Mouse (Mus musculus) left cerebral cortex, postnatal 25 days (tissue): ENCODE data around the gene Fhl1. TPM values are rescaled to one million over a fixed set of nuclear protein-coding genes. Genes with fewer than 3 reads are reported as not detected.

ENCODE experiments used
- DNase-seq, 2 experiments: peaks; one replicate each; pipeline ENCODE4 v3.0.0; 2022; ENCODE audit warnings: low spot score in 2 of 2, mixed read lengths in 1 of 2
- intact Hi-C: fragments of 180-260 bp; cut with DNase I; formaldehyde crosslinking; loops from one replicate; pipeline ENCODE4 v1.15.1; 2025
- total RNA-seq, 2 experiments: library from RNA; stranded (reverse); gene quantifications; 2 replicates each; pipeline ENCODE4 v1.2.3; 2021

Gene Fhl1
- total RNA-seq = 10 to 100 TPM; 98.4 to 99.2 TPM

DNA sequence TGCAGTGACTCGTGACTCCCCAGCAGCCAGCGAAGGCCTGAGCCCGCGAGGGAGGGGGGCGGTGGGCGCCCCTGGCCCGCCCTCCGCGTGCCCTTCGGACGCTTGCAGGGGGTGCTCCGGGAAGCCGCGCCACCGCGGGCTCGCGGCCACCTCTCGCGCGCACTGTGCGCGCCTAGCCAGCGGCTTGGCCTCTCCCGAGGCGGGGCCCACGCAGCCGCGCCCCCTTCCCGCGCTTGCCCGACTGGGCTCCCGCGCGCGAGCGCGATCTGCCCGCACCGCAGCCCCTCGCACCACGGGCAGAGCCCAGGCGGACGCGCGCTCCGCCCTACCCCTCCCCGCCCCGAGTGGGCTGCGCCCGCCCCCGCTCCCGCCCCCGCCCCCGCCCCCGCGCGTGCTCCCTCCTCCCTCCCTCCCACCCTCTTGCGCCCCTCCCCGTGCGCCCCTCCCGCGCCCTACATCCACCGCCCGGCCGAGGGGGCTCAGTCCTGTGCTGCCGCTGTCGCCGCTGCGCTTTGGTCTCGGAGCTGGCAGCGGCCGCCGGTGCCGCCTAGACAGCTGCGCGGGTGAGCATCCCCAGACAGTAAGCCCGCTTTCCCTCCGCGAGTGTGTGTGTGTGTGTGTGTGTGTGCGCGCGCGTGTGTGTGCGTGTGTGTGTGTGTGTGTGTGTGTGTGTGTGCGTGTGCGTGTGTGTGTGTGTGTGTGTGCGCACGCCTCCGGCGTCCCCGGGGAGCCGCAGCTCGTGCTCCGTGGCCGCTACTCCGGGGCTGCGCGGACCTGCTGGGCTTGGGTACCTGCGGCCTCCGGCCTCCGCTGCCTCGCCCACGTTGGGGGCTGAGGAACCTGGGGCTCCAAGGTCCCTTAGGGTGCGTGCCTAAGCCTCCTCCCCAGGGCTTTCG, at the start of gene Fhl1:
Gene Fhl1 (plus strand): TSS at position 482 of the 896 bp plus-strand sequence.
- intact Hi-C loops = loop anchor here (5.0 kb wide), 2 partner anchors 64 to 134 kb away; partner anchors contain the start of gene Mmgt1
- peak; percentile 42 to 47 for DNase-seq

DNA sequence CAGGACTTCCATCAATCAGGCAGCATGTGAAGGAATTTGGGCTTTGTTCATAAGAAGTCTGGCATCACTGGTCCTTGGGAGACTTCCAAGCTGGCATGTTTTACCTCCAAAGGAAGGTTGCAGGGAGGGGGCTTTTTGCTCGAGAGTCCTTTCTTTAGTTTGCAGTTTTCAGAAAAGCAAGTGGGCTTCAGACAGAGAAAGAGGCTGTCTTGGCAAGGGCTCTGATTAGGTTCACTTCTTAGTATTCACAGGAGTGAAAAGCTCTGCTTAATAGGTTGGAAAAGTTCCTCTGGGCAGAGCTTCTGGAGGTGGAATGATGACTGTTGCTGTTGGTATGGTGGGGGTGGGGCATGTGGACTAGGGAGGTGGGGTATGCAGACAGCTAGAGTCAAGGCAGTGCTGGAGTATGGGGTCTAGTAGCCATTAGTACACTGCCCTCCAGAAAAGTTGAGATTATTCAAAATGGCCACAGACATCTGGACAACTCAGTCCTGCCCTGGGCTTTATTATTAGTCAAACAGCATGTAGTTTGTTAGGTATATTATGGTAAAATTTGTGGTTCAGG, 49.3 kb upstream of the Fhl1 start:
- intact Hi-C loops = no loop called here

DNA sequence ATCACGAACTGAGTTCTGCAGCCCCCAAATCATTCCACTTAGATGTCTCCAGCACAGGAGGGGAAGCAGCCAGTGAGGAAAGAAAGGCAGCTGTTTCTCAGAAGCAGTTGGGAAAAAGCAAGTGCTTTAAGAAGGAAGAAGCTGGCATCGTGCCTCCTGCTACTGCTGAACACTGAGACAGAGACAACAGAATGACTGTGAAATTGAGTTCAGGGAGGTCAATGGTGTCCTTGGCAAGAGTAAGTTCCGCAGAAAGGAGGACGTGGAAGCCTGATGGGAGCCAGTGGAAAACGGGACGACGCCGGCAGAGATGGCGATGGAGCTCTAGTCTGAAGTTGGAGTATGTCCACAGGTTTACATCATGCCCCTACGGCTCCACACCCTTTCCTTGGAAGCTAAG, 48.1 kb upstream of the Fhl1 start:
- intact Hi-C loops = no loop called here
- DNase-seq = no peak

More for the DNA sequence above, 49.3 kb upstream of the Fhl1 start:
- no peak for DNase-seq

DNA sequence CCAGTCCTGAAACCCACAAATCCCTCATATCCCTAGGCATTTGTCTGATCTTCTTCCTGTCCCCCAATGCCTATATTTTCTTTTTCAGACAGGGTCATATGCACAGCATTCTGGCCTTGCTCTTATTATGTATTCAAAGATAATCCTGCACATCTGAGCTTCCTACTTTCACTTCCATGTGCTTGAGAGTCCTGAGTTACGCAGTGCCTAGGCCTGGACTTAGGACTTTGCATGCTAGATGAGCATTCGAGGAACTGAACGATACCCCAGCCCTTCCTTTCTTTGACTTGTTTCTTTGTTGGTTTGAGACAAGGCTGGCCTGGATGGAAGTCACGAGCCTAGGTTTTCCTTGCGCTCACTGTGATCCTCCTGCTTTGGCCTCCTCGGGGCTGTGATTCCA, 39.0 kb upstream of the Fhl1 start:
- no peak for DNase-seq
- intact Hi-C loops = no loop called here

DNA sequence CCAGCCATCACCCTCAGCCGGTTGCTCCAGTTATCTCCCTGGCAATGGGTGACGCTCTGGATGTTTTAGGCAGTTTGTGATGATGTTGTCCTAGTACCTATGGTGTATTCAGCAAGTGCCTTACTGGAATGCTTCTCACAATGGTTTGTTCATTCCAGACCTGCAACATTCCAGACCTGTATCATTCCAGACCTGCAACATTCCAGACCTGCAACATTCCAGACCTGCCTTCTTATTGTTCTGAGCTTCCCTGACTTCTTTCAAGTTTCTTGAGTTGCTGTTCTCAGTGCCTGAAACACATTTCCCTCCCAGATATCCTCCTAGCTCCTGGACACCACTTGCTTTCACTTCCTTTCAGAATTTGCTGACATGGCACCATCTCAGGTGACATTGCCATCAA, 37.0 kb upstream of the Fhl1 start:
- DNase-seq = no peak
- intact Hi-C loops = no loop called here

DNA sequence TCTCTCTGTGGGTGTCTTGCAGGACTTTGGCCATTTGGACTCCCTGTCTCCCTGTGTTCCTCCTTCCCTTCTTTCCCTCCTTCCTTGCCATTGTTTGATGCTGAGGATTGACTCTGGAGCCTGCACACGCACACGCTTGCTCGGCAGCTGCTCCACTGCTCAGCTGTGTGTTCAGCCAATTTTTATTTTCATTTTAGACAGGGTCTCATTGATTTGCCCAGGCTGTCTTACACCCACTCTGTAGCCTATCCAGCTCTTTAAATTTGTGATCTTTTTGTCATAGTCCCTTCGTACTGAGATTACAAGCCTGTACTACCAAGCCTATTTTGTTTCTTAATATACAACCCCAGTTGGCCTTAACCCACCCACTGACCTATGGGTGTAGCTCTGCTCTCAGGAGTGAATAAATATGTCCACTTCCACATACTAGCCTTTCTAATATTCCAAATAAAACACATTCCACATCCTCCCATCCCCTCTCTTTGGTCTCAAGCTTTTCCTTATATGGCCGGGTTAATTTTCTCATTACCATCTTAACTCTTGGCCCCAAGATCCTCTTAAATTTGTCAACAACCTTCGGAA, 34.3 kb upstream of the Fhl1 start:
- DNase-seq = no peak
- intact Hi-C loops = no loop called here

DNA sequence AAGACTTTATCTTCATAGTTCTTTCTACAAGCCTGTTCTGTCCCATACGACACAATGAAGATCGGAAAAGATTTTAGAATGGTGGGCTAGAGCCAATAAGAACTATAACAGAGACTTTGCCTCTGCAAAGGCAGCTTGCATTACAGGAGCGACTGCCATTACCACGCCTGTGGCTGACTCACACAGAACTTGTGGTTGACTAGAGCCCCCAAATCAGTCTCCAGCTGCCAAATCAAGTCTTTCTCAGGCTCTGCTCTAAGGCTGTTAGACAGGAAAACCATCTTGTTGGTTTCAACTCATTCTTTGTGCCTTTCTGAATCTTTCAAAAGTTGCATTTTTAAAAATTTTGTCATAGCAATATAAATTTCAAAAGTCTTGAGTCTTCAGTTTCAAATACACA, 33.7 kb upstream of the Fhl1 start:
- no peak for DNase-seq
- intact Hi-C loops = no loop called here

DNA sequence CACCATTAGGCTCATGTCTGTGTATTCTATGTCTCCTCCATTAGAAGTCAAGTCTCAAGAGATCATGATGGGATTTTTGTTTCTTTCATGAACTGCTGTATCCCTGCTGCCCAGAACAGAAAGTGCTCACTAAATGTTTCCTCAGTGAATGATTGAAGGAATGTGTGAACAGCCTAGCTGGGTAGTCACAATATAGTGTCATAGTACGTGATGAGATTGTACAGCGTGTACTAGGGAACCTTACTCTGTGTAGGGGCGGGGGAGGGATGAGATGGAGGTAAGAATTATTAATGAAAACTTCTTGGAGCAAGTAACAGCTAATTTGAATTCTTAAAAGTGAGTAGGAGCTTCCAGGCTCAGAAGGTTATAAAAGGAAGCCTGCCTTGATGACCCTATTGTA, 30.3 kb upstream of the Fhl1 start:
- intact Hi-C loops = no loop called here
- no peak for DNase-seq

DNA sequence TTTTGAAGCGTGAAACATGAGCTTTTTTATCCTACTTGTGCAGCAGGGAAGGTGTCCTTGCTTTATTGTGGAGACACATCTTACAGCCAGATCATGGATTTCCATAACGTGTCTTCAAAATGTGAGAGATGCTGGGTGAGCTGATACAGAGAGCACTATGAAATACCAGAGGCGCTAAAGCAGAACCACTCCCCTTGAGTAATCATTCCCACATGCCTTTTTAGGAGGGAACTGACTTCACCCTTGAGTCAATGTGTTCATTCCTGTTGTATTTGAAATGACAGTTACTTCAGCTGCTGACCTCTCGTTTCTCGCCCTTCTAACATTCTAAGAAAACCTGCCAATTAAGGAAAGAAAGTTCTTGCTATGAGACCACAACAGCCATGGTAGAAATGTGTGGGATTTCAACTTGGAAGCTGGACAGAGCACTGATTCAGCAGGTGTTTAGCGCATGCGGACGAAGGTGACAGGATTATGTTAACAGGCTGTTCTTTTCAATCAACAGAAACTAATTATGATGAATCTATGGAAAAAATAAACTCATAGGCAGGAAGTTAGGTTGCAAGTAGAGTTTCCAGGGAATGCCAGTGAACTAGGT, 27.5 kb upstream of the Fhl1 start:
- intact Hi-C loops = no loop called here
- DNase-seq = no peak

DNA sequence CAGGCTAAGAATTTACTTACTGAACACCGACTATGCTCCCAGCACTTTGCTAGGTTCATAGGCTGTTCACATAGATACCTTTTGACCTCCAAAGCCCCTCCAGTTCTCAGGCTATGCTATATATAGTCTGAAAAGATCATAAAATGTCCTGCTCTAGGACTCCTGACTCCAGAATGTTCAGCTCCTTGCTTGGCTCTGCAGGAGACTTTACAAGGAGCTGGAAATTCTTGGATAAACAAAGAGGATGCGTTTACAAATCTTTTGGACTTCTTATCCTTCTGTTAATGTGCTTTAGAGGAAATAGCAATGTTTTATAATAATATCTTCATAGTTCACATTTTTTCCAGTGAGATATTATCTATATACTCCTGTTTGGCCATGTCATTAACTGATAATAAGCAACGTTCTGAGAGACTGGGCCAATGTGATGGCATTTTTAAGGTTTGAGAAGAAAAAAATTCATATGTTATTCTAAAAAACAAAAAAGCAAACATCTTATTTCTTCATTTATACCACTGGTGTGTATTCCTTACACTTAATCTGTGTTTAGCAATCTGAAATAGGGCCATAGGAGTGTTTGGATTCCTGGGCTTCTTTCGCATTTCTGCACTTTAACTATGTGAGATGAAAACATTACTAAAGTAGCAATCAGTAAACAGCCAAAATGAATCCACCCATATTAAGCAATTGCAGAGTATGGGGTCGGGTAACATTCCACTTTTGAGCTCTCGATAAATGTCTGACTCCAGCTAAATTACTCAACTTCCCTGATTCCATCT, 22.8 kb upstream of the Fhl1 start:
- intact Hi-C loops = no loop called here

DNA sequence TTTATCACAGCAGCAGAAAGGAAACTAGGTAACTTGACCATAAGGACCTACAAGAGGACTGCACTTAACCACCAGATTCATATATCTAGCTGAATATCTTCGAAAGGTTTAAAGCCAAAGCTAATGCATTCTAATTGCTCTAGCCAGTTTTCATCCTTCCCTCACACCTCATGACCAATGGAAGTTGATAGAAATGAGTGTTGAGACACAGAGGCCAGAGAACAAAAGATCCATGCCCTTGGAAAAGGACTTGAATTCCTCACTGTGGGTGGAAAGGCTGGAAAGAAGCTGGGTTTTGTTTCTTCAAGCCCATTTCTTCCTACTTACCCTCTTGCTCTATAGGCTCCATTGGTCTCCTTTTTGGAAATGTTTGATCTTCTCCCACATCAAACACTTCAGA, 21.1 kb upstream of the Fhl1 start:
- DNase-seq = no peak
- intact Hi-C loops = no loop called here

More for the DNA sequence above, 22.8 kb upstream of the Fhl1 start:
- no peak for DNase-seq

DNA sequence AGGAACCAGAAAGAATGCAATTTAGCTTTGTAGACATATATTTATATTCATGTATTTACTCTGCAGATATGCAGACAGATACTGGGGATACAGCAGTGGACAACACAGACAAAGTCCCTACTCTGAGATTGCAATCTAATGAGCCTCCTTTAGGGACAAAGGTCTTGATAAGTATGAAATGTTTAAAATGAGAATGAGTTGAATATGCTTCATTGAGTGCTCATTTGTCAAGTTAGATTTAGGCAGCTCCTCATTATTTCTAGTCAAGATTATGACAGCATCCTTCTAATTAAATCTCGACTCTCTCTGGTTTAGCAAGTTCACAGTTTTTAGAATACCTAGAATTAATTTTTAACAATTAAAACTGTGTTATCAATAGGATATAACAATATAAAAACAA, 18.9 kb upstream of the Fhl1 start:
- DNase-seq = no peak
- intact Hi-C loops = no loop called here

DNA sequence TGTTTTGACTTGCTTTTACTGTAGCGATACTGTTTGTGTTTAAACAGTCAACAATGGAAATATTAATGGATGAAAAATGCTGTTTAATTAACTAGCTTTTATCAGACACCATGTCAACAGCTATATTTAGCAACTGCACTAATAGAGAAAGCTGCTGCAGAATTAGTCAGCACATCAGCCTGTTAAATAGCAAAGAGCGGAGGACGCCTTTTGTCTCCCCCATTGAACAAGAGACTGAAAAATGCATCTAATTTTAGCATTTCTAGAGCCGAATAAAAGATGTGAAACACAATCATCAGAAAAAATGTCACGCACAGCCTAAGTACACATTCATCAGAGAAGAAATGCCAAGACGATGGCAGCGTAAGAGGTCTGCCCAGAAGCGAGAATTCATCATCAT, 9.0 kb upstream of the Fhl1 start:
- DNase-seq = no peak

DNA sequence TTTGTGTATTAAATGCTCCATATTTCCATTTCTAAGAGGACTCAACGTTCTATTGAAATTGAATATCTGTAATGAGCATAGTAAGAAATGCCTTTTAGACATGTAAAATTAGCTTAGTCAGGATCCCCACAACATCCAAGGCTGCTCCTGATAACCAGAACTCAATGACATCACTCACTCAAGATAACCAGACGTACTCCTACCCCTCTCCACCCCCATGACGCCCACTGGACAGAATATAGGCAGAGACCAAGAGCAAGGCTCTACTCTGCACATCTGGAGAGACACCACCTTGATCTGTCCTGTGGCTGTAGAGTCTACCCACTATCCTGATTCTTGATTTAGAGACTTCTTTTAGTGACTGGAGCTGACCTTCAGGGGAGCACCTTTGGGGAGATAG, 3.1 kb upstream of the Fhl1 start:
- no peak for DNase-seq
- intact Hi-C loops = no loop called here

More for the DNA sequence above, 9.0 kb upstream of the Fhl1 start:
- intact Hi-C loops = no loop called here

DNA sequence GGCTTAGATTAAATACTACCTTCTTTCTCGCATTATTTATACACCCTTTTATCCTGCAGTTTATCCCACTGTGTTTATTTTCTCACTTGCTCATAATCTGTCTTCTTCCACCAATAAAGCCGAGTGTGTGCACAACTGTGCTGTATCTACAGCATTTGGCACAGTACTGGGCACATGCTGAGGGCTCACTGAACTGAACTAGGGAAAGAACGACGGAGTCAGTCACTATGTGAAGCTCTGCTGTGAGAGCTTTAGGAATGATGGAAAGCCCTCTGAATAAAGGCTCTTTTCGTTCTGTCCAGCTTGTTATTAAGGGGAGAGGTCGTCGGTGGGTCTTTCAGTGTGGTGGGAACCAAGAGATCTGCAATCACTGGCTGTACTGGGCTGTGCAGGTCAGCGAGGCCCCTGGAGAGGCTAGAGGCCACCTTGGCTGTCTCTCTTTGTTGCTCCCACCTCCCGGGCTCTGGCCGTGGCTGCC, 720 bp upstream of the Fhl1 start:
- peak in 1 of 2 experiments; percentile 7 for DNase-seq
- intact Hi-C loops = loop anchor here (5.0 kb wide), 2 partner anchors 64 to 134 kb away; partner anchors contain the start of gene Mmgt1

DNA sequence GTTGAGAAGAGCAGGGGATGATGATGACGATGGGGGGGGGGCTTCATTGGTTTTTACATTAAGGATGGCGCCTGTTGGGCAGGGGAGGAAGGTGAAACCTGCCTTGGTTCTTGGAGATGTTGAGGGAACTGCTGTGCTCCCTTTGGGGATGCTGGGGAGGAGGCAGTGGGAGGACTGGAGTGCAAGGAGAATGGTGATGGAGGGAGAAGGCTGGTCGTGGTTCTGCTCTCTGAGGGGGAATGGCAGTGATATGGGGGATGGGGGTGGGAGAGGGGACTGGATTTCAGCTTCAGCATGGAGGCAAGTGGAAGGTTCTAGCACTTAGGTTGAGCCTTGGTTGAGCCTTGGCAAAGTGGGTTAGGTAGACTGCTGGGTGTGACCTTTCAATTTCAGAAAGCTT, 814 bp downstream of the Fhl1 start:
- intact Hi-C loops = loop anchor here (5.0 kb wide), 2 partner anchors 65 to 135 kb away; partner anchors contain the start of gene Mmgt1

DNA sequence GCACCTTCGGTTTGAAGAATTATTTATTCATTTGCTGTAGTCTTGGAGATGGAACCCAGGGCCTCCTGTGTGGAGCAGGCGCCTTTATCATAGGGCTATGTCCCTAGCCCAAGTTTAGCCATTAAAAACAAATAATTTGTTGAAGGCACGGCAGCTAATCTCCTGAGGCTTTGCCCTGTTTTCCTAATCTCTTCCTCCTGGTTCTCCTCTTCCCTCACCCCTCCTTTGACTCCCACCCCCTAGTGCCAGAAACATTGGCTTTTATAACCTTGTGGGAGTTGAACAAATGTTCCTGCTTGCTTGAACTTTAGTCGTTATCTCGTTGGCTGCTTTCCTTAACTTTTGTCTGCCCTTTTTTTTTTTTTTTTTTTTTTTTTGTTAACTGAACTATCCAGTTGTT, 2.8 kb downstream of the Fhl1 start:
- intact Hi-C loops = loop anchor here (5.0 kb wide), 2 partner anchors 67 to 137 kb away; partner anchors contain the start of gene Mmgt1
- DNase-seq = no peak

More for the DNA sequence above, 814 bp downstream of the Fhl1 start:
- no peak for DNase-seq

DNA sequence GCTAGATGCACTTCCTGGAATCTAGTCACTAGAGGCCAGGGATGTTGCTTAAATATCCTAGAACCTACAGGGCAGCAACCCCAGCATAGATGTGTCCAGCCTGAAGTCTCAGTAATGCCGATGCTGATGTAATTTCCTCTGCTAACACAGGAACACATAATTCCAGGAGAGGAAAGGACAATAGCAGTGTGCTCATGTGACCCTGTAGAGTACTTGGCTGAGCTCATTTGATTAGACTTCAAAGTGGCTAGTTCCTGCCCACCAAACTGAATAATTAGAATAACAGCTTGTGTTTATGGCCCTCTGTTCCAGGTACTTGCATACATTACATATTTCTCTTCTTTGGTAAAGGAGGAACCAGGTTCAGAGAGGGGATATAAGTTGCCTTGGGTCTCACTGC, 4.6 kb downstream of the Fhl1 start:
- intact Hi-C loops = no loop called here
- no peak for DNase-seq

DNA sequence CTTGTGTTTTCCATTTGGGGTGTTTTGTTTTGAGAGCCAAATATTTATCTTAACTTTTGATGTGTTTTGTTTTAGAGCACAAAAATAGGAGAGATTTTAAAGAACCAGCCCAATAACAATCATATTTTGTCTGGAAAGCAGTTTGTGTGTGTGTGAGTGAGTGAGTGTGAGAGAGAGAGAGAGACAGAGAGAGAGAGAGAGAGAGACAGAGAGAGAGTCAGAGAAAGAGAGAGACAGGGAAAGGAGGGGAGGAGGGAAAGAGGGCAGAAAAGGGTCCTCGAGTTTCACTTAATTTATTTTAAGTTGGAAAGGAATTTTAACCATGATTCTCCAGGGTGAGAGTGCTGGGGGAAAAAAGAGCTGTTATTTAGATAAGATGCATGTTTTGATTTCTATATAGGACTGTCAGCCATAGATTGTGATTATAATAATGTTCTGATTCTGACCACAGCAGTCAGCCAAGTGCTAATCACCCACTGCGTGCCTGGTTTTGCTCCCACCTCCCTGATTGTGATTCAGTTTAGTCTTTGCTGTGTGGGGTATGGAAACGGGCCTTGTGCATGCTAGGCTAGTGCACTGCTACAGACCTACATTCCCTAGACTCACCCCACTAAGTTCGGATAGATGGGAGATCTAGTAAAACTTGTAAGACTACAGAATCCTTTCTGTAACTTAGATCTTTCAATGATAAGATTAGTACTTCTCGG, 6.4 kb downstream of the Fhl1 start:
- intact Hi-C loops = no loop called here
- DNase-seq = no peak
